Mouse (Mus musculus): ENCODE measurements around the gene Ppil2. TPM values are rescaled to one million over a fixed set of nuclear protein-coding genes. Genes with fewer than 3 reads are reported as not detected.

Gene Ppil2
- total RNA-seq, 4 experiments from 2014 or later = 36.2 to 39.6 (median 38.1) TPM

- DNase-seq (ENCODE audit: low spot score) = no peak
These were observed 70.3 kb downstream of the Ppil2 start for GRCm38 (mm10) chr16:17040716-17041115.

Small RNAs within 50 kb of the gene (microRNA-seq; reads per million reads assigned to microRNA genes)
- gene Mir130b (45.9 reads per million, percentile 48 among the genes with 10 or more reads in this experiment), gene Mir301b (not detected)

Other genes starting within 250 kb of the Ppil2 start
- gene Igll1, start 247.3 kb downstream of the Ppil2 start, total RNA-seq (2022) = not detected
- 10 to 100 TPM; 23.7 to 31.4 (median 24.6) TPM for gene Top3b, start 240.5 kb downstream of the Ppil2 start, total RNA-seq (2022)
- not detected for gene Vpreb1, start 240.4 kb downstream of the Ppil2 start, total RNA-seq (2022)
- gene Ppm1f, start 214.8 kb downstream of the Ppil2 start, total RNA-seq (2022) = 10 to 100 TPM; 24.7 to 32.6 (median 29.8) TPM
- 100 to 1,000 TPM; 104 to 111 (median 104) TPM for gene Mapk1, start 127.9 kb downstream of the Ppil2 start, total RNA-seq (2022)
- gene Ypel1, start 41.6 kb downstream of the Ppil2 start, total RNA-seq (2022) = 1 to 10 TPM; 1.7 to 3.1 (median 2.1) TPM
- gene 2610318N02Rik, start 13.9 kb upstream of the Ppil2 start, total RNA-seq (2022) = not detected
- gene Sdf2l1, start 21.1 kb upstream of the Ppil2 start, total RNA-seq (2022) = 10 to 100 TPM; 11.8 to 26.0 (median 12.9) TPM
- 1 to 10 TPM; 1.8 to 2.6 (median 2.3) TPM for gene Ydjc, start 33.4 kb upstream of the Ppil2 start, total RNA-seq (2022)
- under 1 TPM in 2 of 4 experiments, not detected in 2; 0.31 to 0.33 TPM for gene Ccdc116, start 36.0 kb upstream of the Ppil2 start, total RNA-seq (2022)
- gene Ube2l3, start 91.4 kb upstream of the Ppil2 start, total RNA-seq (2022) = 100 to 1,000 TPM; 107 to 119 (median 114) TPM
- gene Rimbp3, start 97.3 kb upstream of the Ppil2 start, total RNA-seq (2022) = under 1 TPM in 3 of 4 experiments, not detected in 1; 0.14 to 0.44 (median 0.22) TPM
- gene Hic2, start 122.3 kb upstream of the Ppil2 start, total RNA-seq (2022) = 1 to 10 TPM; 1.4 to 2.2 (median 1.9) TPM
- gene Tmem191c, start 164.8 kb upstream of the Ppil2 start, total RNA-seq (2022) = 1 to 10 TPM; 1.2 to 2.7 (median 1.7) TPM
- 1 to 10 TPM; 1.0 to 2.1 (median 1.5) TPM for gene Serpind1, start 220.1 kb upstream of the Ppil2 start, total RNA-seq (2022)

All from heart, adult 8-10 months (tissue).